Mouse (Mus musculus): ENCODE measurements around the gene Ube2v1.

GRCm38 (mm10) chr2:167606745-167607123 lies 25.2 kb downstream of the Ube2v1 start:
- TF ChIP-seq POLR2A (IDR thresholded peaks at IDR 0.05; ENCODE audit: borderline replicate concordance, extremely low read depth, low read depth, low read length), result no peak
- no peak for TF ChIP-seq CTCF (IDR thresholded peaks at IDR 0.05; ENCODE audit: insufficient read depth, low read length)

All from lung, adult 2 months (tissue).